Mouse (Mus musculus): Measurements from ENCODE around the gene Fgfr2.

- no peak for TF ChIP-seq CTCF (IDR thresholded peaks at IDR 0.05; ENCODE audit: insufficient read depth, low read length)
- no peak for TF ChIP-seq POLR2A (IDR thresholded peaks at IDR 0.05; ENCODE audit: borderline replicate concordance, extremely low read depth, low read depth, low read length)
Observed at GRCm38 (mm10) chr7:131544871-131545270, 1578.3 kb downstream of the Fgfr2 start.
